ENCODE assay signal across 26 mouse cellular contexts in genomic region chr3:152521054-152521453, GRCm38 (mm10).
DNase-seq lines count a peak whose midpoint lies in the region; TF ChIP-seq lines count a peak whose summit lies in the region.
"Had no signal": no experiment of that assay in that cellular context is flagged by ENCODE, and none has a peak within 500 bp of the region (broad histone marks: within the 10 kb centered on the region; RNA-seq: fewer than 3 reads in every experiment).

No protein-coding gene starts in this region.

- intact Hi-C loops in left cerebral cortex, postnatal 25 days (cut with DNase I) = no loop called here

- peak overlapping the region; percentile 74 for H3K27ac ChIP-seq in layer of hippocampus, adult 2 months
- H3K27ac ChIP-seq: embryonic facial prominence, embryonic 12.5 days; heart, embryonic 13.5 days; hindbrain, postnatal 0 days; liver, embryonic 13.5 days; midbrain, embryonic 12.5 days; neural tube, embryonic 15.5 days; stomach, postnatal 0 days had no signal

- no peak for TF ChIP-seq CTCF in layer of hippocampus, adult 2 months (conservative IDR thresholded peaks at IDR 0.05)

- H3K4me3 ChIP-seq in layer of hippocampus, adult 2 months = no peak overlapping the region
- H3K4me3 ChIP-seq: embryonic facial prominence, embryonic 12.5 days; heart, embryonic 13.5 days; liver, embryonic 13.5 days; midbrain, embryonic 12.5 days; neural tube, embryonic 15.5 days had no signal

- DNase-seq in layer of hippocampus, adult 11-12 months (ENCODE audit: low spot score) = peak; percentile 58
- DNase-seq in layer of hippocampus, postnatal 25 days (ENCODE audit: extremely low spot score in 1 of 2, low spot score in 1 of 2) = no peak
- DNase-seq in brain, adult 2 months (ENCODE audit: low read depth, low spot score) = peak; percentile 80
- peak; percentile 50 to 52 for DNase-seq in layer of hippocampus, adult 2 months (ENCODE audit: low spot score in 2 of 2)
- peak; percentile 50 to 89 for DNase-seq in left cerebral cortex, postnatal 25 days (ENCODE audit: low spot score in 2 of 2)
- DNase-seq in urinary bladder, postnatal 36 days (ENCODE audit: low spot score in 2 of 2) = no peak
- DNase-seq in ovary, postnatal 14 days (ENCODE audit: low spot score) = no peak
- DNase-seq: adrenal gland, adult 2 months; B cell, adult 2 months; cerebellum, adult 18-20 months; cerebellum, postnatal 14 days; forebrain, postnatal 0 days; gastrocnemius, postnatal 14 days; heart, adult 18-20 months; heart, postnatal 14 days; kidney, adult 9 months; kidney, postnatal 25 days; liver, embryonic 13.5 days; lung, embryonic 14.5 days; thymus, postnatal 14 days had no signal

Comparison
In these comparisons a context has a peak if more than half of its experiments do, and no peak if none do; other contexts are left out.
1. DNase-seq: peak in layer of hippocampus, adult 11-12 months (single experiment), brain, adult 2 months (single experiment), layer of hippocampus, adult 2 months (2 of 2) and left cerebral cortex, postnatal 25 days (2 of 2); none in layer of hippocampus, postnatal 25 days (0 of 2), urinary bladder, postnatal 36 days (0 of 2) and ovary, postnatal 14 days (single experiment).